Mouse (Mus musculus) liver, embryonic 15.5 days (tissue): ENCODE measurements around the gene Nufip2. TPM values are rescaled to one million over a fixed set of nuclear protein-coding genes. Genes with fewer than 3 reads are reported as not detected.
A peak's percentile ranks its signal among the peaks of the same experiment; 100 is the strongest.

Experiments used
- ATAC-seq: fragments of 200-750 bp; cut with Nextera tagmentation; 2 replicates; pipeline ENCODE4 v1.8.0; 2017; ENCODE audit warnings: moderate number of reproducible peaks, mild to moderate bottlenecking, moderate library complexity; ENCODE audit not compliant: insufficient read depth
- H3K27ac ChIP-seq: fragments of 300-500 bp; sonication (generic); replicated peaks from 2 replicates; pipeline ENCODE4 v1.5.1; 2015; ENCODE audit warnings: mild to moderate bottlenecking, inconsistent platforms
- H3K27me3 ChIP-seq: fragments of 300-500 bp; sonication (generic); 2 replicates; pipeline ENCODE4 v1.6.1; 2015; ENCODE audit warnings: mild to moderate bottlenecking, inconsistent platforms
- H3K36me3 ChIP-seq: fragments of 300-500 bp; sonication (generic); replicated peaks from 2 replicates; pipeline ENCODE4 v1.6.1; 2015; ENCODE audit warnings: moderate library complexity, mild to moderate bottlenecking, inconsistent platforms
- H3K4me1 ChIP-seq: fragments of 300-500 bp; sonication (generic); replicated peaks from 2 replicates; pipeline ENCODE4 v1.6.1; 2015; ENCODE audit warnings: inconsistent platforms
- H3K4me2 ChIP-seq: fragments of 300-500 bp; sonication (generic); 2 replicates; pipeline ENCODE4 v1.6.1; 2015; ENCODE audit warnings: moderate library complexity, mild to moderate bottlenecking, inconsistent platforms
- H3K4me3 ChIP-seq: fragments of 300-500 bp; sonication (generic); replicated peaks from 2 replicates; pipeline ENCODE4 v1.5.1; 2015; ENCODE audit warnings: mild to moderate bottlenecking, inconsistent platforms
- H3K9ac ChIP-seq: fragments of 300-500 bp; sonication (generic); 2 replicates; pipeline ENCODE4 v1.6.1; 2015; ENCODE audit warnings: moderate library complexity, mild to moderate bottlenecking, inconsistent platforms
- H3K9me3 ChIP-seq: fragments of 300-500 bp; sonication (generic); replicated peaks from 2 replicates; pipeline ENCODE4 v1.6.1; 2016; ENCODE audit warnings: inconsistent platforms
- WGBS: fragments of 180-500 bp; shearing (Covaris S2); methylation state at CpG from one replicate; pipeline ENCODE4 v1.1.7; 2015; ENCODE audit warnings: mixed read lengths; ENCODE audit not compliant: insufficient replicate concordance; 5-methylcytosine and 5-hydroxymethylcytosine counted together
- polyA plus RNA-seq: library from polyadenylated mRNA; unstranded; fragments of >200 nt; fragmentation: Nextera tagmentation; extraction: Ambion mirVana; gene quantifications from 2 replicates; pipeline ENCODE4 v1.2.1, GENCODE M21; 2015

Gene Nufip2
- polyA plus RNA-seq, 1 experiment from 2014 or later: 1.6 TPM

DNA sequence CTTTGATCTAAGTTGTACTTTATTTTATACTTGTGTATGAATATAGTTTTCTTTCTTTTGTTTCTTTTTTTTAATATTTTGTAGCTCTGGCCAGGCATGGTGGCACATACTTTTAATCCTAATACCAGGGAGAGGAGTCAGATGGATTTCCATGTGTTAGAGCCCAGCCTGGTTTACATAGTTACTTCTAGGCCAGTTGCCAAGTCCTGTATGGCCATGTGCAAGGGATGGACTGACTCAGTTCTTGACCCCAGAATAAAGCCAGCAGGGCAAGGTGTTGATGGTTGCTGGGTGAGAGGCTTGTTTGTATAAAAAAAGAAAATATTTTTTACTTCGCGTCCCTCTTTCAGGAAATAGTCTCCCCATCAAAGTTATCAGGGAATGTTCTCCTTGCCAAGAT lies 13.2 kb upstream of the Nufip2 start:
- no peaks in the 10 kb centered on the region for H3K27me3 ChIP-seq
- H3K27ac ChIP-seq: no peak overlapping the region
- H3K9me3 ChIP-seq: no peaks in the 10 kb centered on the region
- H3K9ac ChIP-seq: no peak overlapping the region
- no peaks in the 10 kb centered on the region for H3K4me1 ChIP-seq
- ATAC-seq: no peak
- no peak overlapping the region for H3K4me2 ChIP-seq
- no peaks in the 10 kb centered on the region for H3K36me3 ChIP-seq
- WGBS: 90% methylated on average over 2 of the region's 2 CpGs
- H3K4me3 ChIP-seq: no peak overlapping the region

DNA sequence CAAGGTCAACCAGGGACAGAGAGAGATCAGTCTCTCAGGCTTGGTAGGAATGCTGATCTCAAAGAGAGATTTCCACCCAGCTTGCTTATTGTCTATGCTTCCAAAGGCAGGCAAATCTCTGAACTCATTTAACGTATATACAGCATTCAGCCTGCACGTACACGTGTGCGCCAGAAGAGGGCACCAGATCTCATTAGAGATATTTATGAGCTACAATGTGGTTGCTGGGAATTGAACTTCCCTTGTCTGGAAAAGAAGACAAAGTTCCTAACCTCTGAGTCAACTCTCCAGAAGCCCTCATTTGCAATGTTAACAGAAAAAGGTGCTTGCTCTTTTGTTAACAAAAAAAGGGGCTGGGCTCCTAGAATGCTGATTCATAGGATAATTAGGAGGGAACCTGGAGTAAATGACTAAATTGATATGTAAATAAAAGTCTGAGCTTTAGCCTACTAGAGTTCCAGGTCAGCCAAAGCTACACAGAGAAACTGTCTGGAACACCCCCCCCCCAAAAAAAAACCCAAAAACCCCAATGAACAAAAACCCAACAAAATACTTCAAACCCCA lies 12.4 kb upstream of the Nufip2 start:
- Histone ChIP-seq H3K9ac (no peak overlapping the region), H3K36me3 (no peaks in the 10 kb centered on the region), H3K9me3 (no peaks in the 10 kb centered on the region), H3K4me3 (no peak overlapping the region), H3K27ac (no peak overlapping the region), H3K27me3 (no peaks in the 10 kb centered on the region), H3K4me1 (no peaks in the 10 kb centered on the region), H3K4me2 (no peak overlapping the region)
- no peak for ATAC-seq
- WGBS: 54% methylated on average over 4 of the region's 4 CpGs

DNA sequence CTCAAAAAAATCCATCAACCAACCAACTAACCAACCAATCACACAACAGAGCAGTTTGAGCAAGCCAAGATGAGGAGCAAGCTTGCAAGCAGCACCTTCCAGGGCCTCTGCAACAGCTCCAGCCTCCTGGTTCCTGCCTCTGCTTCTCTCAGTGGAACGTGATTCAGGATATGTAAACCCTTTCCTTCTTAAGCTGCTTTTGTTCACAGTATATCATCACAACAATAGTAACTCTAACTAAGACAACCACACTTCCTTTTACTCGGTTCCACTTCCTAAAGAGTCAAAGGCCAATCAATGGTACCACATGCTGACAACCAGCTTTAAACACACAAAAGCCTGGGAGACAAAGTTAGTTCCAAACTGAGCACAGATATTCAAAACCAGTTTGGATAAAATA lies 5.9 kb upstream of the Nufip2 start:
- no peak for ATAC-seq
- Histone ChIP-seq H3K4me2 (no peak overlapping the region), H3K4me1 (peaks cover 6% of the 10 kb centered on the region; the same call in 1 of the 2 replicates), H3K27ac (no peak overlapping the region), H3K27me3 (no peaks in the 10 kb centered on the region), H3K9ac (no peak overlapping the region), H3K4me3 (no peak overlapping the region), H3K36me3 (no peaks in the 10 kb centered on the region), H3K9me3 (no peaks in the 10 kb centered on the region)
- 21% methylated on average over 2 of the region's 2 CpGs for WGBS

DNA sequence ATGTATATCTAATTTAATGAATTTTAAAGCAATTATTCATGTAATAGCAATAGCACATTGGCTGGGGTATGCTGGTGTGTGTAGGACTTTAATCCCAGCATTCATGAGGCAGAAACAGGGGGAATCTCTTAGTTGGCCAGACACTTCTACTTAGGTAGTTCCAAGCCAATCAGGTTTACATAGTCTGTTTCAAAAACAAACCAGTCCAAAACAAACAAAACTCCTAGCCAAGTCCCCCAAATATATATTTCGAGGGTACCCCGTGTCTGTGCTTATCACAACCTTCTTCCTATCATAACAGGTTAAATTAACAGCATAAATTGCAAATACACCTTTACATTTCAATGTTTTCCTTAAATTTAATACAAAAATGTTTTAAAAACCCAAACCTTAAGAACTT lies 1.1 kb upstream of the Nufip2 start:
- no peak overlapping the region for H3K27ac ChIP-seq
- peaks cover 3% of the 10 kb centered on the region for H3K36me3 ChIP-seq
- H3K4me3 ChIP-seq: no peak overlapping the region
- no peaks in the 10 kb centered on the region for H3K9me3 ChIP-seq
- WGBS: 40% methylated on average over 2 of the region's 2 CpGs
- no peaks in the 10 kb centered on the region for H3K27me3 ChIP-seq
- H3K4me2 ChIP-seq: no peak overlapping the region
- peaks cover 12% of the 10 kb centered on the region for H3K4me1 ChIP-seq
- no peak overlapping the region for H3K9ac ChIP-seq
- ATAC-seq: no peak

DNA sequence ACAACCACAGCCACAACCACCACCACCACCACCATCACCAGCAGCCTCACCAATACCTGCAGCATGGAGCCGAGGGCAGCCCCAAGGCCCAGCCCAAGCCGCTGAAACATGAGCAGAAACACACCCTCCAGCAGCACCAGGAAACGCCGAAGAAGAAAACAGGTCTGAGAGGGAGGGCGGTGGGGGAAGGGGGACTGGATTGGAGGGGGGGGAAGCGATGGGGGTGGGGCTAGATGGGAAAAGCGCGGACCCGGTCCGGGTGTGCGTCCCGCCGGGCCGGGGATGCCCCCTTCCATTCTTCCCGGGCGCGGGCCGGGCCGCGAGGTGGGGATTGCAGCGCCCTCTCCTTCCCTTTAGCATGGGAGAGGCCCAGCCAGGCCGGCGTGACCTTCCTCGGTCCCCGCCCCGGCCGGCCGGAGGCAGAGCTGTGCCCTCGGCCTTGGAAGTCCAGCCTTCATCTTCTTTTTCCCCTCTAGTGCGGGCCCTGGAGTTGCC lies 438 bp downstream of the Nufip2 start:
- Histone ChIP-seq H3K9me3 (no peaks in the 10 kb centered on the region), H3K4me2 (peak overlapping the region; percentile 89), H3K27me3 (no peaks in the 10 kb centered on the region), H3K36me3 (peaks cover 18% of the 10 kb centered on the region), H3K27ac (peak overlapping the region; percentile 96), H3K4me3 (peak overlapping the region; percentile 98), H3K9ac (peak overlapping the region; percentile 99), H3K4me1 (peaks cover 20% of the 10 kb centered on the region)
- ATAC-seq: peak; percentile 41
- WGBS: under 1% methylated on average over 30 of the region's 30 CpGs

DNA sequence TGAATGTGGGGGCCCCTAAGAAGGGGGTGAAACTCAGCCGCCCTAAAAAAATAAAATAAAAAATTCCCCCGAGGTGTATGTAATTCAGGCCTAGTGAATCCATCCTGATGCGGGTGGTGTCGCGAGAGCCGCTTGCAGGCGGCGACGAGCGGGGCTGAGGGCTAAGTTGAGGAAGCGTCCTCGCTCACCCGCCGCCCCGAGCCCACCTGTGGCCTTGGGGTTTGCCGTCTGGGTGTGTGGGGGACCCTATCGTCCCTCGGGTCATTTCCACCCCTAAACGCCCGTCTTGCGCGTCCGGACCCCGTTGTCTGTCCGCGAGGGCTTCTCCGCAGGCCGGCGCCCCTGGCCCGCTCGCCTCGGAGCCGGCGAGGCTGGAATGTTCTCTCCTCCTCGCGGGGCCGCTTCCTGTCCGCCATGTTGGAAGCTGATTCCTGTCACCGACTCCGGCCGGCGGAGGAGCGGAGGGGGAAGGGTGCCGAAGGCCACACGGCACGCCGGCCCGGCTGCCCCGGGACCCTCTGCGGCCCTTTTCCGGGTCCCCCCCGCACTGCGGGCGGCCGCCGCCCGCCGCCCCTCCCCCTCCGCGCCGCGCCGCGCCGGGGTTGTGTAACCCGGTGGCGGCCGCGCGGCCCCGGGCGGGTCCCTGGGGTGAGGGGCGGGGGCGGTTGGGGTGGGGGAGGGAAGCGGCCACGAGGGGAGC lies 1.0 kb downstream of the Nufip2 start:
- Histone ChIP-seq H3K4me2 (peak overlapping the region; percentile 89), H3K27me3 (no peaks in the 10 kb centered on the region), H3K9ac (peak overlapping the region; percentile 99), H3K36me3 (peaks cover 24% of the 10 kb centered on the region), H3K27ac (peak overlapping the region; percentile 96), H3K4me1 (peaks cover 20% of the 10 kb centered on the region), H3K9me3 (no peaks in the 10 kb centered on the region), H3K4me3 (peak overlapping the region; percentile 98)
- peak; percentile 38 for ATAC-seq
- WGBS: under 1% methylated on average over 56 of the region's 76 CpGs

DNA sequence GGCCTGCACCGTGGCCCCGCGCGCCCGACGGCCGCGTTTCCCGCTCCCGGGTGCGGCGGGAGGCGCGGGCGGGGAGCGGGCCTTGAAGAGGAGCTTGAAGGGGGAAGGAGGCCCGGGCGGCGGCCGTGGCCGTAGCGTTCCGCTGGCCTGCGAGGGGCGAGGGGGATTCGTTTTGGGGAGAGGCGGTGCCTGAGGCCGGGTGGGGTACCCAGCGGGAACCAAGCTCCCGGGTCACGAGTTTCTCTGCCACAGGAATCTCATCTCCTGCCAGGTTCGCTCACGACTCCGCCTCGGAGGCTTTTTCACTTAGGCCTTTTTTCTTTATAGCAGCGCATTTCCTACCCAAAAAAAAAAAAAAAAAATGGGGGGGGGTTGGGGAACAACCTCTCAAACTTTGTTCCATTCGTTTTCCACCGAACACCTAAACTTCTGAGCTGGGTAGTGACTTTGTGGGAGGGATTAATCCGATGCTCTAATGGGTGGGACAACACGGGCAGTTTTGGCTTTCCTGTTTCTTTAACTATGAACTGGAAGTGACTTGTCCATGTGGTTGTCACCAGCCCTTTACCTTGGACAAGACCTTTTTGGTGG lies 1.7 kb downstream of the Nufip2 start:
- Histone ChIP-seq H3K9ac (peak overlapping the region; percentile 99), H3K4me3 (peak overlapping the region; percentile 98), H3K4me2 (peak overlapping the region; percentile 89), H3K27ac (peak overlapping the region; percentile 96), H3K36me3 (peaks cover 30% of the 10 kb centered on the region), H3K4me1 (peaks cover 25% of the 10 kb centered on the region), H3K27me3 (no peaks in the 10 kb centered on the region), H3K9me3 (no peaks in the 10 kb centered on the region)
- 0% methylated on average over 29 of the region's 40 CpGs for WGBS
- no peak for ATAC-seq

DNA sequence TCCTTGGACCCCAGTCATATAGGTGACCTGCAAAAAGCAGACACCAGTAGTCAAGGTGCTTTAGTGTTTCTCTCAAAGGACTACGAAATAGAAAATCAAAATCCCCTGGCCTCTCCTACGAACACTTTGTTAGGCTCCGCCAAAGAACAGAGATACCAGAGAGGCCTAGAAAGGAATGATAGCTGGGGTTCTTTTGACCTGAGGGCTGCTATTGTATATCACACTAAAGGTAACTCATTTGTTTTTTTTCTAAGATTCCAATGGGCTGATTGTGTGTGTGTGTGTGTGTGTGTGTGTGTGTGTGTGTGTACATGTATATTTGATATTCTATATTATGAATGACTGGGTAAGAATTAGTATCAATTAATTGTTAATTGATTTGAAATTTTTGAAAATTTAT lies 7.1 kb downstream of the Nufip2 start:
- no peak overlapping the region for H3K27ac ChIP-seq
- ATAC-seq: no peak
- H3K4me1 ChIP-seq: peaks cover 34% of the 10 kb centered on the region
- H3K4me3 ChIP-seq: no peak overlapping the region
- no peaks in the 10 kb centered on the region for H3K9me3 ChIP-seq
- H3K4me2 ChIP-seq: no peak overlapping the region
- no peaks in the 10 kb centered on the region for H3K27me3 ChIP-seq
- no peak overlapping the region for H3K9ac ChIP-seq
- peaks cover 65% of the 10 kb centered on the region for H3K36me3 ChIP-seq
- WGBS: 83% methylated on average over 3 of the region's 3 CpGs

DNA sequence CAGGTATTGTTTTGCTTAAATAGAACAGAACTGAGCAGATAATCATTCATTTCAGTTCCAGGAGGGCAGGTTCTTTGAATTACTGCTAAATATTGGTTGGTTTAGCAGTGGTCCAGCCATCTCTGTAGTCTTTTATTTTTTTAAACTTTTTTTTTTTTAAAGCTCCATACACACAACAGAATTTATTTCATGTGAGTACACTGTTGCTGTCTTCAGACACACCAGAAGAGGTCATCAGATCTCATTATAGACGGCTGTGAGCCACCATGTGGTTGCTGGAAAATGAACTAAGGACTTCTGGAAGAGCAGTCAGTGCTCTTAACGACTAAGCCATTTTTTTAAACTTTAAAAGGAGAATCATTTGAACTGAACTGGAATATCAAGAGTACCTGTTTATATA lies 11.3 kb downstream of the Nufip2 start:
- peaks cover 66% of the 10 kb centered on the region for H3K36me3 ChIP-seq
- no peaks in the 10 kb centered on the region for H3K27me3 ChIP-seq
- WGBS: 39% methylated on average over 2 of the region's 2 CpGs
- H3K9ac ChIP-seq: no peak overlapping the region
- peaks cover 22% of the 10 kb centered on the region for H3K4me1 ChIP-seq
- H3K9me3 ChIP-seq: no peaks in the 10 kb centered on the region
- H3K4me3 ChIP-seq: no peak overlapping the region
- ATAC-seq: no peak
- H3K27ac ChIP-seq: no peak overlapping the region
- no peak overlapping the region for H3K4me2 ChIP-seq

DNA sequence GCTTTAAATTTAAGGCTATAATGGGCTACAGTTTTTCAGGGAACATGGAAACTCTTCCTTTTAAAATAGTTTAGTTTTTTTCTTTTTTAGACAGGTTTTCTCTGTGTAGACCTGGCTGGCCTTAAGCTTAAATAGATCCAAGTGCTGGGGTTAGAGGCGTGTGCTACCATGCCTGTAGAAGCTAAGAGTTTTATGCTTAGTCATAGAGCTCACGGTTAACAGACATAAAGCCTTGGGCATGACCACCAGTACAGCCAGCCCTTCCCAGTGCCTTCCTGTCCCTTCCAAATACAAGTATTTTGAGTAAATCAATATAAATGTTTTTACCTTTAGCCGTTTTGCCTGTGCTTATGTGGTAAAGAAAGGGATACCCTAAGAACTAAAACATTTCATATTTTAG lies 20.0 kb downstream of the Nufip2 start:
- Histone ChIP-seq H3K27ac (no peak overlapping the region), H3K27me3 (no peaks in the 10 kb centered on the region), H3K36me3 (peaks cover 66% of the 10 kb centered on the region), H3K4me2 (no peak overlapping the region), H3K4me1 (no peaks in the 10 kb centered on the region; the same call in 1 of the 2 replicates), H3K4me3 (no peak overlapping the region), H3K9ac (no peak overlapping the region), H3K9me3 (no peaks in the 10 kb centered on the region)
- ATAC-seq: no peak
- 52% methylated on average over 3 of the region's 3 CpGs for WGBS

DNA sequence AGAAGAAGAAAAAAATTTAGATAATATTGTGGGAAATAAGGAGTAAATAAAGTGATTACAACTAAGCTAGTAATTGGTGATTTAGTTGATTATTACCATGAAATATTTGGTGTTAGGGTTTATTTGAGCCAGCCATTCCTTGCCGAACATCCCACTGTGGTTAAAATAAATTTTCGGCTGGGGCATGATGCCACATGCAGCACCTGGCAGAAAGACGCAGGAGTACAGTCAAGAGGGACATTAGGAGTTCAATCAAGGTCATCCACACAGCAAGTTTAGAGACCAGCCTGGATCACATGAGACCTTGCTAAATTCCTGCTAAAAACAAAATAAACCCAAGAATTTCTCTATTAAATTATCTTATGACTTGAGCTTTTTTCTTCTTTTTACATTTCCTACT lies 23.1 kb downstream of the Nufip2 start:
- no peaks in the 10 kb centered on the region for H3K27me3 ChIP-seq
- 77% methylated on average over 3 of the region's 3 CpGs for WGBS
- H3K4me1 ChIP-seq: no peaks in the 10 kb centered on the region; the same call in 1 of the 2 replicates
- no peak overlapping the region for H3K4me2 ChIP-seq
- H3K27ac ChIP-seq: no peak overlapping the region
- peaks cover 63% of the 10 kb centered on the region for H3K36me3 ChIP-seq
- no peak overlapping the region for H3K9ac ChIP-seq
- no peak overlapping the region for H3K4me3 ChIP-seq
- no peak for ATAC-seq
- H3K9me3 ChIP-seq: no peaks in the 10 kb centered on the region
